Mouse (Mus musculus): ENCODE measurements at regions not wholly inside any gene's neighbourhood (a gene's known extent, or its start where the extent isn't known, plus 50 kb on each side); places are given as distances from the start of the nearest gene placed in this dataset.
A peak's percentile ranks its signal among the peaks of the same experiment; 100 is the strongest.

GRCm38 (mm10) chr11:112327606-112328005 is 454.4 kb upstream of the Sox9 start:
- no peak for ATAC-seq (ENCODE audit: insufficient number of reproducible peaks, insufficient read depth, low FRiP score, low TSS enrichment, low read depth)
- H3K4me1 ChIP-seq (replicated peaks), result no peaks in the 10 kb centered on the region; the same call in 1 of the 2 replicates
- H3K27me3 ChIP-seq, result no peaks in the 10 kb centered on the region
- no peaks in the 10 kb centered on the region for H3K36me3 ChIP-seq
- no peak overlapping the region for H3K4me2 ChIP-seq
- no peak overlapping the region for H3K27ac ChIP-seq
- no peak overlapping the region for H3K9ac ChIP-seq (replicated peaks)
- no peaks in the 10 kb centered on the region for H3K9me3 ChIP-seq
- no peak overlapping the region for H3K4me3 ChIP-seq (replicated peaks)
- 60% methylated on average over 4 of the region's 4 CpGs for WGBS

GRCm38 (mm10) chr11:112345133-112345532 is 436.9 kb upstream of the Sox9 start:
- H3K4me2 ChIP-seq, result no peak overlapping the region
- no peak overlapping the region for H3K4me3 ChIP-seq (replicated peaks)
- H3K4me1 ChIP-seq (replicated peaks), result 0 out of 2 replicates have a peak, but pooled peaks cover 7% of the 10 kb centered on the region
- H3K9me3 ChIP-seq, result no peaks in the 10 kb centered on the region
- H3K27ac ChIP-seq, result no peak overlapping the region
- ATAC-seq (ENCODE audit: insufficient number of reproducible peaks, insufficient read depth, low FRiP score, low TSS enrichment, low read depth), result no peak
- no peak overlapping the region for H3K9ac ChIP-seq (replicated peaks)
- WGBS, result 41% methylated on average over 6 of the region's 6 CpGs
- no peaks in the 10 kb centered on the region for H3K27me3 ChIP-seq
- H3K36me3 ChIP-seq, result no peaks in the 10 kb centered on the region

- Histone ChIP-seq H3K9ac (replicated peaks) (no peak overlapping the region), H3K4me1 (replicated peaks) (0 out of 2 replicates have a peak, but pooled peaks cover 7% of the 10 kb centered on the region), H3K36me3 (no peaks in the 10 kb centered on the region), H3K4me3 (replicated peaks) (no peak overlapping the region), H3K27ac (no peak overlapping the region), H3K27me3 (no peaks in the 10 kb centered on the region), H3K9me3 (no peaks in the 10 kb centered on the region), H3K4me2 (no peak overlapping the region)
- 11% methylated on average over 3 of the region's 3 CpGs for WGBS
- ATAC-seq (ENCODE audit: insufficient number of reproducible peaks, insufficient read depth, low FRiP score, low TSS enrichment, low read depth), result no peak
These were observed 436.4 kb upstream of the Sox9 start for GRCm38 (mm10) chr11:112345586-112345985.

- no peaks in the 10 kb centered on the region for H3K36me3 ChIP-seq
- no peak overlapping the region for H3K9ac ChIP-seq (replicated peaks)
- WGBS, result 86% methylated on average over 3 of the region's 3 CpGs
- no peaks in the 10 kb centered on the region for H3K27me3 ChIP-seq
- no peak overlapping the region for H3K4me2 ChIP-seq
- ATAC-seq (ENCODE audit: insufficient number of reproducible peaks, insufficient read depth, low FRiP score, low TSS enrichment, low read depth), result no peak
- H3K4me1 ChIP-seq (replicated peaks), result 0 out of 2 replicates have a peak, but pooled peaks cover 7% of the 10 kb centered on the region
- H3K27ac ChIP-seq, result no peak overlapping the region
- no peak overlapping the region for H3K4me3 ChIP-seq (replicated peaks)
- H3K9me3 ChIP-seq, result no peaks in the 10 kb centered on the region
These were observed 435.9 kb upstream of the Sox9 start for GRCm38 (mm10) chr11:112346089-112346488.

GRCm38 (mm10) chr11:112346532-112346931 is 435.5 kb upstream of the Sox9 start:
- no peak for ATAC-seq (ENCODE audit: insufficient number of reproducible peaks, insufficient read depth, low FRiP score, low TSS enrichment, low read depth)
- WGBS, result 39% methylated on average over 7 of the region's 7 CpGs
- H3K4me3 ChIP-seq (replicated peaks), result no peak overlapping the region

GRCm38 (mm10) chr11:112355311-112355710 is 426.7 kb upstream of the Sox9 start:
- no peaks in the 10 kb centered on the region for H3K36me3 ChIP-seq
- no peaks in the 10 kb centered on the region for H3K9me3 ChIP-seq
- no peak for ATAC-seq (ENCODE audit: insufficient number of reproducible peaks, insufficient read depth, low FRiP score, low TSS enrichment, low read depth)
- no peaks in the 10 kb centered on the region for H3K27me3 ChIP-seq
- no peak overlapping the region for H3K27ac ChIP-seq
- no peaks in the 10 kb centered on the region for H3K4me1 ChIP-seq (replicated peaks)
- H3K9ac ChIP-seq (replicated peaks), result no peak overlapping the region
- H3K4me2 ChIP-seq, result no peak overlapping the region
- no peak overlapping the region for H3K4me3 ChIP-seq (replicated peaks)
- 91% methylated on average over 3 of the region's 3 CpGs for WGBS

More at GRCm38 (mm10) chr11:112346532-112346931, 435.5 kb upstream of the Sox9 start:
- Histone ChIP-seq H3K36me3 (no peaks in the 10 kb centered on the region), H3K27me3 (no peaks in the 10 kb centered on the region), H3K4me1 (replicated peaks) (0 out of 2 replicates have a peak, but pooled peaks cover 7% of the 10 kb centered on the region), H3K4me2 (no peak overlapping the region), H3K9ac (replicated peaks) (no peak overlapping the region), H3K27ac (no peak overlapping the region), H3K9me3 (no peaks in the 10 kb centered on the region)

GRCm38 (mm10) chr11:112366715-112367114 is 415.3 kb upstream of the Sox9 start:
- no peak overlapping the region for H3K4me2 ChIP-seq
- 89% methylated on average over 4 of the region's 4 CpGs for WGBS
- no peak overlapping the region for H3K9ac ChIP-seq (replicated peaks)

GRCm38 (mm10) chr11:112370941-112371340 is 411.1 kb upstream of the Sox9 start:
- Histone ChIP-seq H3K4me1 (replicated peaks) (peaks cover 12% of the 10 kb centered on the region), H3K9ac (replicated peaks) (no peak overlapping the region), H3K36me3 (no peaks in the 10 kb centered on the region), H3K4me2 (no peak overlapping the region), H3K9me3 (no peaks in the 10 kb centered on the region), H3K27me3 (no peaks in the 10 kb centered on the region), H3K4me3 (replicated peaks) (no peak overlapping the region), H3K27ac (no peak overlapping the region)
- WGBS, result 71% methylated on average over 4 of the region's 4 CpGs
- no peak for ATAC-seq (ENCODE audit: insufficient number of reproducible peaks, insufficient read depth, low FRiP score, low TSS enrichment, low read depth)

More at GRCm38 (mm10) chr11:112366715-112367114, 415.3 kb upstream of the Sox9 start:
- Histone ChIP-seq H3K4me1 (replicated peaks) (peaks cover 6% of the 10 kb centered on the region), H3K27ac (no peak overlapping the region), H3K36me3 (no peaks in the 10 kb centered on the region), H3K9me3 (no peaks in the 10 kb centered on the region), H3K4me3 (replicated peaks) (no peak overlapping the region), H3K27me3 (no peaks in the 10 kb centered on the region)
- ATAC-seq (ENCODE audit: insufficient number of reproducible peaks, insufficient read depth, low FRiP score, low TSS enrichment, low read depth), result no peak

GRCm38 (mm10) chr11:112400069-112400468 is 382.0 kb upstream of the Sox9 start:
- Histone ChIP-seq H3K27me3 (no peaks in the 10 kb centered on the region), H3K4me3 (replicated peaks) (no peak overlapping the region), H3K36me3 (no peaks in the 10 kb centered on the region), H3K9ac (replicated peaks) (no peak overlapping the region), H3K9me3 (no peaks in the 10 kb centered on the region), H3K4me2 (no peak overlapping the region), H3K27ac (no peak overlapping the region), H3K4me1 (replicated peaks) (no peaks in the 10 kb centered on the region)
- ATAC-seq (ENCODE audit: insufficient number of reproducible peaks, insufficient read depth, low FRiP score, low TSS enrichment, low read depth), result no peak
- WGBS, result 84% methylated on average over 3 of the region's 3 CpGs

- Histone ChIP-seq H3K27me3 (no peaks in the 10 kb centered on the region), H3K9me3 (0 out of 2 replicates have a peak, but pooled peaks cover 4% of the 10 kb centered on the region), H3K4me3 (replicated peaks) (no peak overlapping the region), H3K9ac (replicated peaks) (no peak overlapping the region), H3K4me2 (no peak overlapping the region), H3K4me1 (replicated peaks) (peaks cover 11% of the 10 kb centered on the region), H3K36me3 (no peaks in the 10 kb centered on the region), H3K27ac (no peak overlapping the region)
- ATAC-seq (ENCODE audit: insufficient number of reproducible peaks, insufficient read depth, low FRiP score, low TSS enrichment, low read depth), result no peak
- 93% methylated on average over 8 of the region's 8 CpGs for WGBS
These were observed 374.3 kb upstream of the Sox9 start for GRCm38 (mm10) chr11:112407681-112408080.

- H3K9ac ChIP-seq (replicated peaks), result no peak overlapping the region
- H3K27ac ChIP-seq, result peak overlapping the region; percentile 80
- H3K4me1 ChIP-seq (replicated peaks), result peaks cover 19% of the 10 kb centered on the region
- 0 out of 2 replicates have a peak, but pooled peaks have one; percentile 52 for ATAC-seq (ENCODE audit: insufficient number of reproducible peaks, insufficient read depth, low FRiP score, low TSS enrichment, low read depth)
- H3K4me2 ChIP-seq, result peak overlapping the region; percentile 15; the same call in 1 of the 2 replicates
- 0 out of 2 replicates have a peak, but pooled peaks cover 4% of the 10 kb centered on the region for H3K9me3 ChIP-seq
- no peaks in the 10 kb centered on the region for H3K27me3 ChIP-seq
- H3K36me3 ChIP-seq, result no peaks in the 10 kb centered on the region
- H3K4me3 ChIP-seq (replicated peaks), result no peak overlapping the region
- whole genome bisulfite sequencing, result 13% methylated on average over 4 of the region's 4 CpGs
These were observed 369.6 kb upstream of the Sox9 start for GRCm38 (mm10) chr11:112412434-112412833.

GRCm38 (mm10) chr11:112442639-112443038 is 339.4 kb upstream of the Sox9 start:
- no peak for ATAC-seq (ENCODE audit: insufficient number of reproducible peaks, insufficient read depth, low FRiP score, low TSS enrichment, low read depth)
- H3K9me3 ChIP-seq, result no peaks in the 10 kb centered on the region
- WGBS, result 81% methylated on average over 1 of the region's 1 CpGs
- H3K9ac ChIP-seq (replicated peaks), result no peak overlapping the region
- no peak overlapping the region for H3K4me2 ChIP-seq
- H3K4me1 ChIP-seq (replicated peaks), result no peaks in the 10 kb centered on the region
- H3K27me3 ChIP-seq, result no peaks in the 10 kb centered on the region
- no peaks in the 10 kb centered on the region for H3K36me3 ChIP-seq
- H3K4me3 ChIP-seq (replicated peaks), result no peak overlapping the region
- H3K27ac ChIP-seq, result no peak overlapping the region

Measured in limb, embryonic 12.5 days (tissue).